Mouse (Mus musculus) CH12.LX (cell line): Measurements from ENCODE around the gene Ncoa1. TPM values are rescaled to one million over a fixed set of nuclear protein-coding genes. Genes with fewer than 3 reads are reported as not detected.

ENCODE experiments used
- DNase-seq: peaks from one replicate; pipeline ENCODE4 v3.0.0-alpha.2; 2013; ENCODE audit errors: extremely low read depth
- H3K27ac ChIP-seq: 2 replicates; pipeline ENCODE4 v1.5.1; 2012; ENCODE audit warnings: low read depth, mild to moderate bottlenecking, control low read depth, moderate library complexity; ENCODE audit not compliant: insufficient read depth
- H3K27me3 ChIP-seq: replicated peaks from 2 replicates; pipeline ENCODE3; 2012; ENCODE audit warnings: inconsistent platforms
- H3K36me3 ChIP-seq, 2 experiments: replicated peaks in 1 of 2; 2 replicates each; pipeline versions ENCODE3 to v1.6.1; 2012; ENCODE audit warnings: inconsistent platforms in 1 of 2, low read length in 1 of 2, mild to moderate bottlenecking in 1 of 2, mixed read lengths in 1 of 2, moderate library complexity in 1 of 2; ENCODE audit not compliant: control insufficient read depth in 1 of 2, insufficient read depth in 1 of 2
- H3K4me1 ChIP-seq, 2 experiments: 2 replicates each; pipeline ENCODE4 v1.6.1; 2012; ENCODE audit warnings: inconsistent platforms in 1 of 2, moderate library complexity in 1 of 2; ENCODE audit not compliant: insufficient read depth in 2 of 2, control insufficient read depth in 1 of 2
- H3K4me2 ChIP-seq: 2 replicates; pipeline ENCODE4 v1.6.1; 2012; ENCODE audit warnings: low read depth, mild to moderate bottlenecking, control low read depth; ENCODE audit not compliant: poor library complexity, insufficient read depth, severe bottlenecking
- H3K4me3 ChIP-seq, 3 experiments: fragments of 150-350 bp in 1 of 3; sonication (generic) in 1 of 3; replicated peaks in 1 of 3; 2 replicates each; pipeline versions ENCODE3 to v1.5.1; 2011 to 2012; ENCODE audit warnings: low read depth in 2 of 3, low read length in 2 of 3, mild to moderate bottlenecking in 2 of 3, moderate library complexity in 2 of 3, control low read depth in 1 of 3, improper control_type of control experiment in 1 of 3, inconsistent platforms in 1 of 3, mixed read lengths in 1 of 3; ENCODE audit not compliant: poor library complexity in 1 of 3
- H3K79me2 ChIP-seq: replicated peaks from 2 replicates; pipeline ENCODE4 v1.6.1; 2012; ENCODE audit warnings: mild to moderate bottlenecking, moderate library complexity; ENCODE audit not compliant: control insufficient read depth, poor library complexity, insufficient read depth, severe bottlenecking; ENCODE audit errors: extremely low read depth
- H3K9ac ChIP-seq: 2 replicates; pipeline ENCODE4 v1.6.1; 2012; ENCODE audit warnings: low read depth, mild to moderate bottlenecking, control low read depth, moderate library complexity; ENCODE audit not compliant: insufficient read depth
- H3K9me3 ChIP-seq: replicated peaks from 2 replicates; pipeline ENCODE3; 2012; ENCODE audit warnings: low read length, inconsistent platforms, mixed read lengths
- CTCF ChIP-seq, 2 experiments: IDR thresholded peaks in 1 of 2; conservative IDR thresholded peaks in 1 of 2; 2 replicates each; pipeline ENCODE4 v1.5.1; 2011 to 2012; ENCODE audit warnings: low read depth in 2 of 2, low read length in 2 of 2, improper control_type of control experiment in 1 of 2, inconsistent platforms in 1 of 2, mild to moderate bottlenecking in 1 of 2, moderate library complexity in 1 of 2
- E2F4 ChIP-seq: IDR thresholded peaks from 2 replicates; pipeline ENCODE4 v1.6.1; 2011; ENCODE audit warnings: low read depth, low read length, improper control_type of control experiment; ENCODE audit not compliant: insufficient replicate concordance
- ELF1 ChIP-seq: IDR thresholded peaks from 2 replicates; pipeline ENCODE4 v1.6.1; 2014; ENCODE audit warnings: low read depth, mild to moderate bottlenecking, inconsistent platforms, low read length, improper control_type of control experiment
- ETS1 ChIP-seq: conservative IDR thresholded peaks from 2 replicates; pipeline ENCODE4 v1.6.1; 2012; ENCODE audit warnings: low read depth, mild to moderate bottlenecking, inconsistent platforms, low read length, improper control_type of control experiment, moderate library complexity
- GABPA ChIP-seq: IDR thresholded peaks from 2 replicates; pipeline ENCODE4 v1.6.1; 2012; ENCODE audit warnings: low read depth, low read length, improper control_type of control experiment, inconsistent platforms; ENCODE audit not compliant: insufficient replicate concordance
- HCFC1 ChIP-seq: IDR thresholded peaks from 2 replicates; pipeline ENCODE4 v1.6.1; 2012; ENCODE audit warnings: low read depth, mild to moderate bottlenecking, inconsistent platforms, low read length, improper control_type of control experiment
- IRF4 ChIP-seq: IDR thresholded peaks from 2 replicates; pipeline ENCODE4 v1.6.1; 2014; ENCODE audit warnings: low read depth, mild to moderate bottlenecking, inconsistent platforms, low read length, improper control_type of control experiment
- JUN ChIP-seq: IDR thresholded peaks from 2 replicates; pipeline ENCODE4 v1.6.1; 2011; ENCODE audit warnings: low read depth, mild to moderate bottlenecking, low read length, improper control_type of control experiment, moderate library complexity; ENCODE audit not compliant: insufficient read depth
- MAFK ChIP-seq: IDR thresholded peaks from 2 replicates; pipeline ENCODE4 v1.6.1; 2011; ENCODE audit warnings: low read length, improper control_type of control experiment; ENCODE audit not compliant: insufficient replicate concordance
- MAZ ChIP-seq: IDR thresholded peaks from 2 replicates; pipeline ENCODE4 v1.6.1; 2012; ENCODE audit warnings: low read depth, mild to moderate bottlenecking, inconsistent platforms, low read length, improper control_type of control experiment, moderate library complexity
- MEF2A ChIP-seq: IDR thresholded peaks from 2 replicates; pipeline ENCODE4 v1.6.1; 2014; ENCODE audit warnings: low read depth, mild to moderate bottlenecking, inconsistent platforms, low read length, improper control_type of control experiment, borderline replicate concordance
- MXI1 ChIP-seq: IDR thresholded peaks from 2 replicates; pipeline ENCODE4 v1.6.1; 2011; ENCODE audit warnings: mild to moderate bottlenecking, low read depth, low read length, improper control_type of control experiment
- PAX5 ChIP-seq: IDR thresholded peaks from 2 replicates; pipeline ENCODE4 v1.6.1; 2012; ENCODE audit warnings: low read length, inconsistent platforms, mixed read lengths
- POLR2A ChIP-seq: IDR thresholded peaks from 2 replicates; pipeline ENCODE4 v1.6.1; 2011; ENCODE audit warnings: low read depth, mild to moderate bottlenecking, improper control_type of control experiment, low read length
- RAD21 ChIP-seq: IDR thresholded peaks from 2 replicates; pipeline ENCODE4 v1.6.1; 2011; ENCODE audit warnings: low read depth, mild to moderate bottlenecking, low read length, improper control_type of control experiment, moderate library complexity
- RCOR1 ChIP-seq: conservative IDR thresholded peaks from 2 replicates; pipeline ENCODE4 v1.6.1; 2012; ENCODE audit warnings: low read depth, mild to moderate bottlenecking, inconsistent platforms, low read length, improper control_type of control experiment
- SIN3A ChIP-seq: IDR thresholded peaks from 2 replicates; pipeline ENCODE4 v1.6.1; 2012; ENCODE audit warnings: low read length, improper control_type of control experiment, inconsistent platforms
- SMC3 ChIP-seq: IDR thresholded peaks from 2 replicates; pipeline ENCODE4 v1.6.1; 2011; ENCODE audit warnings: low read depth, low read length, improper control_type of control experiment
- USF2 ChIP-seq: conservative IDR thresholded peaks from 2 replicates; pipeline ENCODE4 v1.6.1; 2011; ENCODE audit warnings: low read depth, low read length, improper control_type of control experiment
- ZKSCAN1 ChIP-seq: IDR thresholded peaks from 2 replicates; pipeline ENCODE4 v1.6.1; 2012; ENCODE audit warnings: low read depth, inconsistent platforms, low read length, improper control_type of control experiment, borderline replicate concordance
- ZMIZ1 ChIP-seq: IDR thresholded peaks from 2 replicates; pipeline ENCODE4 v1.6.1; 2012; ENCODE audit warnings: low read depth, mild to moderate bottlenecking, inconsistent platforms, low read length, improper control_type of control experiment
- dilution Hi-C: fragments of 300-500 bp; cut with MboI; formaldehyde crosslinking; loops from 2 replicates; pipeline ENCODE4 v1.14.3; 2020; ENCODE audit warnings: low sequenced_read_pairs; ENCODE audit not compliant: extremely low pct_unique_long_range_greater_than_20kb, extremely low pct_ligation_motif_present
- in situ Hi-C: fragments of 300-500 bp; cut with MboI; formaldehyde crosslinking; loops from 3 replicates; pipeline ENCODE4 v1.14.3; 2019; ENCODE audit warnings: low sequenced_read_pairs, low pct_ligation_motif_present, low pct_unique_long_range_greater_than_20kb, mixed read lengths
- polyA plus RNA-seq: library from polyadenylated mRNA; unstranded; fragments of >175 nt; gene quantifications from 2 replicates; pipeline ENCODE4 v1.2.1, GENCODE M21; 2012; ENCODE audit warnings: low read depth; ENCODE audit not compliant: insufficient read length
- total RNA-seq, 2 experiments: library from RNA; depleted of rRNA; stranded (reverse); fragments of 300-350 nt in 1 of 2; fragments of >200 nt in 1 of 2; gene quantifications; 2 replicates each; pipeline ENCODE4 v1.2.3; 2012 to 2014

The Ncoa1 gene
- total and polyA plus RNA-seq, 3 experiments, result 2.4 to 6.4 (median 4.2) TPM

DNA sequence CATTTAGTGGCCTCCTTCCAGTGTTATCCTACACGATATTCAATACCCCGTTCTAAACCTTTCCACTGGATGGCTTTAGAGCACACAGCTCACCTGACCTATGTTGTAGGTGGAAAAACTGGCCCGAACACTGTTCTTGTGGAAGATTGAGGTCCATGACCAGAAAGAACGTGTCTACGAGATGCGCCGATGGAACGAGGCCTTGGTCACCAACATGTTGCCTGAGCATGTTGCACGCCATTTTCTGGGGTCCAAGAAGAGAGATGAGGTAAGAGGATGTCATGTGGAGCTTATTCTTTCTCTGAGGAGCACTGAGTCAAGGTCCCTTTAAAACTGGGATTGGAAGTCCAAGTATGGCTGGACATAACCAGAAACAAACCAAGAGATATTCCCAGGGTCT is 267.8 kb downstream of the Ncoa1 start:
- dilution Hi-C loops, result no loop called here

DNA sequence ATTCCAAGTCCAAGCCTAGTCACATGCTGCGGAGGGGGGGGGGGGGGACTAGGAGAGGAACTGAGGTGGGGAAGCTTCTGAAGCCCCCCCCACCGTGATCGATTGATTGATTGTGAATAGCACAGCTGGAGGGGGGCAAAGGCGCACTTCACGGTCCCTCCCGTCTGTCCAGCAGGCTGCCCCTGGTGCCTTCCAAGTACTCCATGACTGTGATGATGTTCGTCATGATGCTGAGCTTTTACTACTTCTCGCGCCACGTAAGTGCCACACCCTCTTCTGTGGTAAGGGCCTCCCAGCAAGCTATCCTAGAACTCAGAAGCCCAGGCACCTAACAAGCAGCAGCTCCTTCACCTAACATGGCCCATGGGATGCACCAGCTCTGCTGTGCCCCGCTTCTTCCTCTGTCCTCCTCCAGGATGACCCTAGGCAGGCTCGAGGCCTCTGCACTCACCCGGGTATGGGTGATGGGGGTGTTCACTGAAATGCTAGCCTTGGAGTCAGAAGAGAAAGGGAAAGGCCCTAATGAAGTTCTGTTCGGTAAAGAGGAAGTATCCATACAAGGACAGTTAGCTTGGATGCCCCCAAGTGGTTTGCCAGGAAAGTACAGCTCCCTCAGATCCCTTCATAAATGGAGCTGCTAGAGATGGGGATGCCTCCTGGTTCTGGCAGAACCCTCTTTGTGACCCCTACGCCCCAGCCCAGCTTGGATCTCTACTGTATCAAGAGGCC is 268.4 kb downstream of the Ncoa1 start:
- Histone ChIP-seq H3K4me2 (no peak overlapping the region), H3K4me1 (peaks cover 10 to 34% of the 10 kb centered on the region in 2 experiments), H3K9me3 (no peaks in the 10 kb centered on the region), H3K27ac (no peak overlapping the region), H3K27me3 (no peaks in the 10 kb centered on the region), H3K4me3 (peak overlapping the region in 1 of 3 experiments; percentile 27), H3K9ac (no peak overlapping the region), H3K79me2 (no peaks in the 10 kb centered on the region), H3K36me3 (peaks cover 8 to 57% of the 10 kb centered on the region in 2 experiments)
- dilution Hi-C loops (no loop called here), in situ Hi-C loops (no loop called here)
- peak; percentile 89 for DNase-seq
- peak; percentile 76 to 82 for TF ChIP-seq CTCF (conservative IDR thresholded peaks at IDR 0.05 in 1 of 2, IDR thresholded peaks at IDR 0.05 in 1 of 2; ENCODE audit: low read depth in 2 of 2, low read length in 2 of 2)
- peak; percentile 67 for TF ChIP-seq SMC3
- peak; percentile 25; the same call in 1 of the 2 replicates for TF ChIP-seq IRF4
- no peak for TF ChIP-seq MEF2A
- TF ChIP-seq RAD21, result peak; percentile 67
- no peak for TF ChIP-seq E2F4
- peak; percentile 62 for TF ChIP-seq ELF1
- TF ChIP-seq JUN, result no peak
- no peak for TF ChIP-seq USF2
- TF ChIP-seq RCOR1, result no peak

More for the DNA sequence above, 267.8 kb downstream of the Ncoa1 start:
- no peaks in the 10 kb centered on the region for H3K9me3 ChIP-seq
- peaks cover 12 to 63% of the 10 kb centered on the region in 2 experiments for H3K36me3 ChIP-seq
- H3K4me3 ChIP-seq, result no peak overlapping the region
- H3K79me2 ChIP-seq, result no peaks in the 10 kb centered on the region
- in situ Hi-C loops, result no loop called here
- DNase-seq, result no peak
- TF ChIP-seq HCFC1, result no peak
- no peak for TF ChIP-seq USF2
- TF ChIP-seq ETS1, result no peak
- TF ChIP-seq MEF2A, result no peak
- no peak for TF ChIP-seq JUN
- no peak for TF ChIP-seq MAFK
- no peak for TF ChIP-seq POLR2A
- TF ChIP-seq SIN3A, result no peak
- no peak for TF ChIP-seq E2F4
- TF ChIP-seq PAX5, result no peak
- TF ChIP-seq ZMIZ1, result no peak
- TF ChIP-seq GABPA, result no peak
- no peak for TF ChIP-seq ZKSCAN1
- TF ChIP-seq MAZ, result no peak
- no peak for TF ChIP-seq MXI1
- H3K27ac ChIP-seq, result no peak overlapping the region
- no peaks in the 10 kb centered on the region for H3K27me3 ChIP-seq
- H3K4me2 ChIP-seq, result no peak overlapping the region
- peaks cover 10 to 34% of the 10 kb centered on the region in 2 experiments for H3K4me1 ChIP-seq
- no peak overlapping the region for H3K9ac ChIP-seq
